Mouse (Mus musculus) bone marrow, adult 2 months (tissue): Measurements from ENCODE around the gene Fgfr2.

Experiments
- CTCF ChIP-seq: fragments of 200-500 bp; IDR thresholded peaks from 2 replicates; pipeline ENCODE4 v1.5.1; 2011; ENCODE audit warnings: low read length, control low read depth; ENCODE audit not compliant: control insufficient read depth, insufficient read depth
- POLR2A ChIP-seq: fragments of 200-500 bp; IDR thresholded peaks from 2 replicates; pipeline ENCODE4 v1.6.1; 2011; ENCODE audit warnings: low read depth, mild to moderate bottlenecking, control low read depth, low read length, borderline replicate concordance; ENCODE audit not compliant: control insufficient read depth

DNA sequence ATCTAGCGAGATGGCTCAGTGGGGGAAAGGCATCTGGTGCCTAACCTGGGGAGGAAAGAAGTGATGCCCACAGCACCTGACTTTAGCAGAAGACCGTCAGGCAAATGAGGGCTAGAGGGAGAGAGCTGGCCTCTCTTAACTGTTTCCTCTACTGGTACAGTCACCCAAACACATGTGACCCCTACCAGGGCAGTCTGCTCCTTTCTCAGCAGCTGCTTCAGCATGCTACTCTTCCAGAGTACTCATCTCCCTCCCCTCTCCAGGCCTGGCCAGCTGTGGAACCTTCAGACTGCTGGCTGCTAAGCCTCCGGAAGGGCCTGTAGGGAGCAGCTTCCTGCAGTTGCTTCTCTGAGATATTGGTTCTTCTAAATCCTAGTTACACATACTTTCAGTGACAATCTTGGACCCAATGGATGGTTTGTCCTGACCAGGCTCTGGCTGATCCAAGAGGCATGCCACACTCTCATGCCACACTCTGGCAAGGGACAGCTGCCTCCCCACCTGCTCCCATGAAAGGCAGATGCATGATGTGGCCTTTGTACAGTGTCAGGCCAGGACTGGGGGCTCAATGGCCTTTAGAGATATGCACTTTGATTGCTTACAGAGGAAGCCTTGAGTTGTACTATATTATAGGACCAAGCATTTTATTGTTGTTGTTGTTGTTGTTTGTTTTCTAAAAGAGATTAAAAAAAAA lies 374.9 kb downstream of the Fgfr2 start:
- no peak for TF ChIP-seq POLR2A
- TF ChIP-seq CTCF, result no peak
